ENCODE assay signal across 12 mouse cellular contexts in the genomic region with DNA sequence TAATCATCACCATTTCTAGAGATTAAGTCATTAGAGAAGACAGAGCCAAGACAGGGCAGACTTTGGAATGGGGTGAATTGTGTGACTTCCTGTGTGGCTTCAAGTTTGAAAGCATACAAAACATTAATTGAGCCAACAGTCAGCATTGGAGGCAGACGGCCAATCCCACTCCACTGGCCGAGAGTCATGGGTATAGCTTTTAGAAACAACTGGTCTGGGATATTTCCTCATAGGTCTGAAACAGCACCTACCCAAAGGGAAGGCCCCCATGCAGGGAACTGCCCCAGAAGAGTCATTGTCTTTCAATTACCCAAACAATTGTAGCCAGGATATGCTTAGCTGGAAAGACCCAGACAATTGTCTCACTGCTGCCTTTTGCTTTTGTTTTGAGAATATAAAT. TPM values are rescaled to one million over a fixed set of nuclear protein-coding genes. Genes with fewer than 3 reads are reported as not detected.
DNase-seq lines count a peak whose midpoint lies in the region; ATAC-seq and TF ChIP-seq lines count a peak whose summit lies in the region.
"Had no signal": no experiment of that assay in that cellular context is flagged by ENCODE, and none has a peak within 500 bp of the region (broad histone marks: within the 10 kb centered on the region; RNA-seq: fewer than 3 reads in every experiment).

No protein-coding gene starts in this region.

- no peak overlapping the region for H3K4me2 ChIP-seq in liver, postnatal 0 days (ENCODE audit: low read depth, low read length)

- no peak for TF ChIP-seq POLR2A in liver, adult 2 months (IDR thresholded peaks at IDR 0.05; ENCODE audit: extremely low read depth, insufficient read depth, low read length)
- no peak for TF ChIP-seq POLR2A in brain, embryonic 14.5 days (IDR thresholded peaks at IDR 0.05; ENCODE audit: borderline replicate concordance, extremely low read depth, insufficient read depth, insufficient read length, poor library complexity, severe bottlenecking)
- TF ChIP-seq POLR2A in kidney, adult 2 months (IDR thresholded peaks at IDR 0.05; ENCODE audit: low read depth, low read length) = no peak

- no peak for ATAC-seq in liver, postnatal 0 days

- no peak overlapping the region for H3K4me3 ChIP-seq in liver, adult 2 months (ENCODE audit: insufficient read depth, low read depth, low read length)
- no peak overlapping the region for H3K4me3 ChIP-seq in liver, postnatal 0 days (ENCODE audit: low read depth, low read length)
- no peak overlapping the region for H3K4me3 ChIP-seq in kidney, adult 2 months (ENCODE audit: insufficient read depth, low read depth, low read length)
- H3K4me3 ChIP-seq: heart, adult 2 months had no signal

- no peak overlapping the region for H3K27ac ChIP-seq in liver, adult 2 months (replicated peaks; ENCODE audit: insufficient read depth, low read depth, low read length)
- H3K27ac ChIP-seq in liver, postnatal 0 days (ENCODE audit: low read depth) = no peak overlapping the region
- H3K27ac ChIP-seq in kidney, adult 2 months (ENCODE audit: insufficient read depth, low read depth, low read length) = peak overlapping the region; percentile 77
- H3K27ac ChIP-seq: heart, adult 2 months; macrophage had no signal

- TF ChIP-seq EP300 in liver, postnatal 0 days (IDR thresholded peaks at IDR 0.05; ENCODE audit: low read depth) = no peak

- no peak overlapping the region for H3K9ac ChIP-seq in liver, adult 2 months (ENCODE audit: low read depth, low read length)
- no peak overlapping the region for H3K9ac ChIP-seq in liver, postnatal 0 days (replicated peaks)

- DNase-seq in liver, adult 2 months (ENCODE audit: extremely low read depth, low read depth, low spot score) = peak; percentile 12
- no peak for DNase-seq in liver, postnatal 0 days
- peak; percentile 14 for DNase-seq in brain, embryonic 14.5 days (ENCODE audit: low read depth)
- DNase-seq in kidney, adult 2 months = peak; percentile 67
- DNase-seq in lung, postnatal 36 days = peak; percentile 40
- DNase-seq in testis, postnatal 14 days (ENCODE audit: low spot score) = no peak
- DNase-seq in frontal cortex, adult 2 months (ENCODE audit: extremely low spot score in 1 of 2, low spot score in 1 of 2) = no peak
- DNase-seq: adrenal gland, postnatal 14 days; cerebellum, adult 11-12 months; right cerebral cortex, postnatal 25 days had no signal

- no peaks in the 10 kb centered on the region for H3K79me2 ChIP-seq in liver, adult 2 months (ENCODE audit: control insufficient read depth, insufficient read depth, low read length)

- no peak for TF ChIP-seq CTCF in liver, adult 2 months (IDR thresholded peaks at IDR 0.05; ENCODE audit: low read depth, low read length)
- TF ChIP-seq CTCF in liver, postnatal 0 days (IDR thresholded peaks at IDR 0.05; ENCODE audit: low read depth) = no peak
- TF ChIP-seq CTCF in brain, embryonic 14.5 days (IDR thresholded peaks at IDR 0.05; ENCODE audit: borderline replicate concordance, extremely low read depth, insufficient read depth, insufficient read length) = no peak
- TF ChIP-seq CTCF in kidney, adult 2 months (conservative IDR thresholded peaks at IDR 0.05; ENCODE audit: insufficient read depth, insufficient read length, low read depth, low read length) = no peak

- WGBS in liver, adult 2 months = 59% methylated on average over 2 of the region's 2 CpGs
- 40% methylated on average over 2 of the region's 2 CpGs for WGBS in liver, postnatal 0 days (ENCODE audit: insufficient replicate concordance)
- 25% methylated on average over 2 of the region's 2 CpGs for WGBS in kidney, adult 2 months

- no peaks in the 10 kb centered on the region for H3K9me3 ChIP-seq in liver, postnatal 0 days (ENCODE audit: low read length)

- no peaks in the 10 kb centered on the region for H3K36me3 ChIP-seq in liver, adult 2 months (ENCODE audit: control insufficient read depth, insufficient read depth, low read length)
- H3K36me3 ChIP-seq in liver, postnatal 0 days (replicated peaks; ENCODE audit: insufficient read depth, low read length) = no peaks in the 10 kb centered on the region
- H3K36me3 ChIP-seq in kidney, adult 2 months (ENCODE audit: control insufficient read depth, insufficient read depth, low read length) = no peaks in the 10 kb centered on the region

- no peaks in the 10 kb centered on the region for H3K4me1 ChIP-seq in liver, adult 2 months (ENCODE audit: control insufficient read depth, insufficient read depth, low read length)
- H3K4me1 ChIP-seq in liver, postnatal 0 days (ENCODE audit: insufficient read depth) = no peaks in the 10 kb centered on the region
- no peaks in the 10 kb centered on the region; the same call in 1 of the 2 replicates for H3K4me1 ChIP-seq in kidney, adult 2 months (ENCODE audit: control insufficient read depth, insufficient read depth, low read length)

- H3K27me3 ChIP-seq in liver, adult 2 months (ENCODE audit: control insufficient read depth, insufficient read depth, low read length) = no peaks in the 10 kb centered on the region
- no peaks in the 10 kb centered on the region for H3K27me3 ChIP-seq in liver, postnatal 0 days (ENCODE audit: insufficient read depth, low read length)
- H3K27me3 ChIP-seq in kidney, adult 2 months (replicated peaks; ENCODE audit: control insufficient read depth, insufficient read depth, low read length) = no peaks in the 10 kb centered on the region

RNA-seq across cellular contexts. Expression of a gene that starts 39.5 kb away (rescaled TPM):
- total RNA-seq in liver, adult 2 months (2014; rRNA removed) = 0.65 and 1.3 TPM in 2 replicates
- polyA plus RNA-seq in liver, adult 2 months (2012; rRNA removed) = 0.62 and 0.69 TPM in 2 replicates
- polyA plus RNA-seq in liver, postnatal 0 days (2015; fragmentation: Nextera tagmentation; extraction: Ambion mirVana) = 1.7 and 1.8 TPM in 2 replicates
- polyA plus RNA-seq in brain, embryonic 14.5 days (2012; rRNA removed) = 1.0 and 1.1 TPM in 2 replicates
- polyA plus RNA-seq in kidney, adult 2 months (2012; rRNA removed) = 4.0 and 4.3 TPM in 2 replicates
- 0.95 and 1.5 TPM in 2 replicates for polyA plus RNA-seq in frontal cortex, adult 2 months (2012; rRNA removed)
- polyA plus RNA-seq: macrophage had no signal

Comparison
In these comparisons a context has a peak if more than half of its experiments do, and no peak if none do; other contexts are left out.
1. DNase-seq: peak in liver, adult 2 months (single experiment), brain, embryonic 14.5 days (single experiment), kidney, adult 2 months (single experiment) and lung, postnatal 36 days (single experiment); none in liver, postnatal 0 days (single experiment), testis, postnatal 14 days (single experiment) and frontal cortex, adult 2 months (0 of 2).